Mouse (Mus musculus) frontal cortex, postnatal 14 days (tissue): ENCODE data around the gene Kcnmb3.
A peak's percentile ranks its signal among the peaks of the same experiment; 100 is the strongest.

Experiments used
- DNase-seq, 2 experiments: peaks; one replicate each; pipeline ENCODE4 v3.0.0; 2022; ENCODE audit warnings: low spot score in 2 of 2

The Kcnmb3 gene

DNA sequence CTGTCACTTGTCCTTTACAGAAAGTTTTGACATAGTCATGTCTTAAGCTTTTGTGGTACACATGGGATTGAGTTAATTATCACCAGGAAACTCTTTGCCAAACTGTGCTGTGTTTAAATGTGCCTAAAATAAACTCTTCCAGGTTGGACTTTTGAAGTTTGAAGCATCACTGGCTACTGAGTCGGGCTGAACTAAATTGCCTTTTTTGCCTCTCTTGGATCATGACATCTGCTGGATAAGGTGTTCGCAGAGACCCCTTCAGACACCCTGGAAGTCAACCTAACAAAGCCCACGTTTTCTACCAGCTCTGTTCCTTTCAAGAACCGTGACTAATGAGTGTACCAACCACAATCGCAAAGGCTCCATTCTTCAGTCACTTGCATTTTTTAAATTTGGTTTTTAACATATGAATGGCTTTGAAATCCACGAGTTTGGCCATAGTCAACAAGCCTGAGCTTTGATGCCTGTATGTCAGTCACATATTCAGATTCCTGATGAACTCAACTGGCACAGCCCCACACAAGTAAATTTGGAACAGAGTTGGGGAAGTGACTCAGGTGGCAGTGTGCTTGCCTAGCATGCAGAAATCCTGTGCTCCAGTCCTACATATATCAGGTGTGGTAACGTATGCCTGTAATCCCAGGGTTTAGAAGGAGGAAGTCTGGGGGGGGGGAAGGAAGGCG is 3.2 kb upstream of the Kcnmb3 start:
- no peak for DNase-seq

DNA sequence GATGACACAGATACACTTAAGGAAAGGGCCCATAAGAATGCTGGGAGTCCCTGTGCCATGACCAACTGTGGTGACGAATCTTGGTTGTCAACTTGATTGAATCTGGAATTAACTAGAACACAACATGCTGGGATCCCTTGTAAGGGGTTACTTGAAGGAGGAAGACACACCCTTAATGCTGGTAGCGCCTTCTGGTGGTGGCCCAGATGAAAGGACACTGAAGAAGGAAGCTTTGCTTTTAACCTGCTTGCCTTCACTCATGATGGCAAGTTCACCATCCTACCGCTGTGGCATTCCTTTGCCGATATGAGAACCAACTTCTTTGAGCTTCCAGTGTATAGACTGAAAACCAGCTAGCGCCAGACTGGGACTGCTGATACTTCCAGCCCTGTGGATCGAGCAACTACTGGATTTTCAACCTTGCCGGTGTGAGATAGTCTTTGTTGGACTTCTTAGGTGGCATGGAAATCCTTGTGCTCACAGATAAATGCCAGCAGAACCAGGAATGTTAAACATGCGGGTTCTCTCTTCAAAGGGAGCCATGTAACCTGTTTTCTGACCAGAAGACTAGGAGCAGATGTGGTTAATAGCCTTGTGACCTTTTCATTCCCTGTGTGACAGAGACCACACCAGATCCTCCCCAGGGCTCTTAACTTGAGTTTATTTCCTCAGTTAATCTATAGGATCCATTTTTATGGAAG is 2.5 kb upstream of the Kcnmb3 start:
- DNase-seq: no peak

DNA sequence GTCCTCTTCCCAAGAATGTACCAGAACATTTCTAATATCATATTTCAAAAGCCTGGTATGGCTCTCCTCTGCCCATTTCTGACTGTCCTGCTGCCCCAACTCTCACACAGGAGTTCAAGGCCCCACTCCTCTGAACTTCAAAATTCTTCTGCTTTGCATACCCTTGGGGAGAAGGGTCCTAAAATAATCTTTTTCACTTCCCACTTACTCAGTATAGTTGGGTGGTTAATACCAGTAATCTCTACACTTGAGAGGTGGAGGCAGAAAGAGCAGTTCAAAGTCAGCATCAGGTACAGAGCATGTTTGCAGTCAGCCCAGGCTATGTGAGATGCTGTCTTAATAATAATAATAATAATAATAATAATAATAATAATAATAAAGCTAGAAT is 1.1 kb downstream of the Kcnmb3 start:
- DNase-seq: no peak

DNA sequence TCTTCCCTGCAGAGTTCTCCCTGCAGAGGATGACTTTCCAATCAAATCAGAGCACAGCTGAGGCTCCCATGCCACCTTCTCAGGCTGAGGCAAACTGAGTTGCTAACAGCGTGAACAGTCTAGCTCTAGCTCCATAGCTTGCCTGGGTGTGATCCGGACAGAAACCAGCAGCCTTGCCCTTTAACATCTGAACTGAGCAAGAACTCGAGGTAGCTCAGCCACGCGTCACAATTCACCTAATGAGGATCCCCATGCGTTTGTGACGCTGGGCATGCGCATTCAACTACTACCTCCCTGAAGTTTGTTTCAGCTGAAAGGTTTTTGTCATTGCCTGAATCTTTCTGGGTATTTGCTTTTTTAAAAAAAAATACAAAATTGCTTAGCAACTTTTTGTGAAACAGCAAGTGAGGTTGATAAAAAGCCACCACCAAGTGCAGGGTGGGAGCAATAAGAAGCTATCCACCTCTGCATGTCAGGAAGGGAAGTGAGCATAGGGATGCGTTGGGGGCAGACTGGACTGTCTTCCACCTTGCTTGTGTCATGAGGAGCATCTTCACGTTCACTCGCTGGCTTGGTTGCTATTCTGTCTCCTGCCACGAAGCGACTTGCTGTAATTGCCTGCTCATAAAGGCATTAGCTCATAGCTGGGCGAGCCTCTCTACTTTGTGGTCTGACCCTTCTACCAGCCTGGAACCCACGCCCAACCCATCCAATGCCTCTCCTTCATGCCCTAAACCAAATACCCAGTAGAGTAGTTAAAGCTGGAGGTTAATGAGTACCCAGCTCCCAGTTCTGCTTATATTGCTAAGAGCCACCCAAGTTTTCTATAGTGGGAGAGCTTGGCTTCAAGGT is 1.7 kb downstream of the Kcnmb3 start:
- no peak for DNase-seq

DNA sequence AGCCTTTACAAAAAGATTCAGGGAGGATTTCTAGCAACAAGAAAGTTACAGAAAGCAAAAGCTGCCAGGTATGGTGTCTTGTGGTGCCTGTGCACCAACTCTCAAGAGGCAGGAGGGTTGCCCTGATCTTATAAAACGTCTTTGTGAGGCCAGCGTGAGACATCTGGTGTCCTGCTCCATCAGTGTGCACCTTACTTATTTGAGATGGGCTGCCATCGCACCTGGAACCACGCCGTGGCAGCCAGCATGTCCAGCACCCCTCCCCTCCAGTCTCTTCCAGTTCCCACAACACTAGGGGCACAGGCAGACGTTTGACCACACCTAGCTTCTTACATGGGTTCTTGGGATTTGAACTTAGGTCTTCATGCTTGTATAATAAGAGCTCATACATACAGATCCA is 3.9 kb downstream of the Kcnmb3 start:
- no peak for DNase-seq

DNA sequence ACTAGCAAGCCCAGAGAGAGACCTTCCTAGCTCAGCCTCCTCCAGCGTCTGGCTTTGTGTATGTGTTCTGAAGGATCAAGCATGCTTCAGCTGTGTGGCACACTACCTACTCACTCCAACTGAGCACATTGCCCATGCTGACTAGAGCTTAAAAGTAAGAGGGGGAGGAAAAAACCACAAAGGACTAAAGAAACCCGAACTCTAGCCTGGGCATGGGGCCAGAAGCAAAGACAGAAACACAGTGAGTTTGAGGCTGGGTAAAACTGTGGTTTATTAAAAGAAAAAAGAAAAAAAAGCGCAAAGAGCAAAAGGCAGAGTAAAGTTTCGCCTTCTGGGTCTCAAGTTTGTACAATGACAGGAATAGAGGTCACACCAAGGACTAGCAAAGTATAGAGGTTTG is 5.5 kb downstream of the Kcnmb3 start:
- no peak for DNase-seq

DNA sequence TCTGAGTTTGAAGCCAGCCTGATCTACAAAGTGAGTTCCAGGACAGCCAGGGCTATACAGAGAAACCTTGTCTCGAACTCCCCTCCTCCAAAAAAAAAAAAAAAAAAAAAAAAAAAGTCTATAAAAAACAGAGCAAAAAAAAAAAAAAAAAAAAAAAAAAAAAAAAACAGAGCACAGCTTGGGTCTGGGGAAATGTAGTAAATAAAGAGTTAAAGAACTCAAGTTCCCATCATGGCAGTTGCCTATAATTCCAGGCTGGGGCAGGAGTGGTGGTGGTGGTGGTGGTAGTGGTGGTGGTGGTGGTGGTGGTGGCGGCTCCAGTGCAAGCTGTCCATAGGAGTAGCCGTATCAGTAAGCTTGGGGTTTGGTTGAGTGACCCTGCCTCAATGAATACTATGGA is 9.0 kb downstream of the Kcnmb3 start:
- no peak for DNase-seq

DNA sequence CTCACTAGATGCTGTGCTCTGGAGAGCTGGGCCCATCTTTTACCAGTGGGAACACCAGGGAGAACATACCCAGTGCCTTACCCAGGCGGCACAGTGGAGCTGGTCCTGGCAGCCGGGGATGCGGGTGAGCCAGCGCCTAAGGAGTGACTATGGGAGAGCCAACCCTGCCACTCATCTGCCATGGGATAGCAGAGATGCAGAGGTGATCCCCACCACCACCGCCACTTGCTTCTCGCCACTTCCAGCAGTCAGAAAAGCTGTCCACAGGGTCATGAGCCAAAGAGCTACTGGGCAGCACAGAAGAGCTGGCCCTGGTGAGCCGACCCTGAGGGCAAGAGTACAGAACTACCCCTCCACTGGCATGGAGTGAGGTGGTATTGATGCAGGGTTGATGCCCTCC is 12.1 kb downstream of the Kcnmb3 start:
- no peak for DNase-seq

DNA sequence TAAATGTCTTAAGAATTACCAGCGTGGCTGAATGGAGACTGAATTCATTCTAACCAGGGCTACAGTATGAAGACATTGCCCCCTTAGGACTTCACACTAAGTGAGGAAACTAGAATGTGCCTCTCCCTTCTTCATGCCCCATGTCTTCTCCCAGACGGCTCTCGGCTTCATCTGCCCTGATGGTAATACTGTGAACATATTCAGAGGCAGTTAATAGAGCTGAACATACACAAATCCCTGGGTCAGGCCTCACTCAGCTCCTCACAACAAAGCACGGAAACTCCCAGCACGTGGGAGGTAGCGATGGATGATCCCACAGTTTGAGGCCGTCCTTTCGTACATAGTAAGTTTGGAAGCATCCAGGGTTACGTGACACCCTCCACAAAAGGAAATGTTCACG is 18.8 kb downstream of the Kcnmb3 start:
- no peak for DNase-seq

DNA sequence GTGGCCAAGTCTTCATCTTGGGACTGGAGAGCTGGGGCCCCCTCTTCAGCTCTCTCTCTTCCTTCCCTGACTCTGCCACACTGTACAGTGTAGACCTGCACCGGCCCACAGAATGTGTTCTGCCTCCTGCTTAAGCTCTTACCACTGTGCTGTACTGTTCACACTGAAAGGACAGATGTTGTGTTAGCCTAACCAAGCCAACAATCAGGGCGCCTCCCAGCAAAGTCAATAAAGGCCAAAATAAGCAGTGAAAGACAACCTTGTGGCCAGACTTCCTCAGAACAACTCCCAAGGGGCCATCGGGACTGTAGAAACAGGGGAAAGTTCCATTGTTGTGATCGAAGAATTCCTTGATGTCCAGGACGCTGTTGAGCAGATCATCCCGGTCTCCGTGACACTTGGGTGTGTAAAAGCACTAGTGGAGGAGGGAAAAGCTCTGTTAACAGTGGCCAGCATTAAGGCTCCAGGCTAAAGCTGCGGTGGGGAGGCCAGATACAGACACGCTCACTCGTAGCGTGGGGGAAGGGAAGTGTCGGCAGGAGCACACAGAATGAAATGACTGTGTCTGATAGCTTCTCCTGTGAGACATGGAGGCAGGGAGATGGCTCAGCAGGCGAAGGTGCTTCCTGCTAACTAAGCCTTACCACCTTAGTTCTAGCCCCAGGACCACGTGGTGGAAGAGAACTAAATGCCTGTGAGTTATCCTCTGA is 19.7 kb downstream of the Kcnmb3 start:
- no peak for DNase-seq

DNA sequence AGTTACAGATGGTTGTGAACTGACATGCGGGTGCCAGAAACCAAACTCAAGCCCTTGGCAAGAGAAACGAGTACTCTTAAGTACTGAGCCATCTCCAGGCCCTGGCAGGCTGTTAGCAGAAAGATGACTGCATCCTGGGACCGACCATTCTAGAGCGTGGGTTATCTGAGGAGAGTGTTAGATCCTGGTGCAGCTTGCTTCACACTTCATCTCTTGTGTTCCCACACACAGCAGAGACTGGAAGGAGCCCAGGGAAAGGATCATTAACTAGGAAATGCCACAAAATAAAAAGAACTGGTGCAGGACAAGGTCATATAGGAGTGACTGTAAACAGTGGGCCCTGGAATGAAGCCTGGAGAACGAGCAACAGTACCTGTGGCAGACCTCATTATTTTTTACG is 20.9 kb downstream of the Kcnmb3 start:
- peak; percentile 14 to 23 for DNase-seq

DNA sequence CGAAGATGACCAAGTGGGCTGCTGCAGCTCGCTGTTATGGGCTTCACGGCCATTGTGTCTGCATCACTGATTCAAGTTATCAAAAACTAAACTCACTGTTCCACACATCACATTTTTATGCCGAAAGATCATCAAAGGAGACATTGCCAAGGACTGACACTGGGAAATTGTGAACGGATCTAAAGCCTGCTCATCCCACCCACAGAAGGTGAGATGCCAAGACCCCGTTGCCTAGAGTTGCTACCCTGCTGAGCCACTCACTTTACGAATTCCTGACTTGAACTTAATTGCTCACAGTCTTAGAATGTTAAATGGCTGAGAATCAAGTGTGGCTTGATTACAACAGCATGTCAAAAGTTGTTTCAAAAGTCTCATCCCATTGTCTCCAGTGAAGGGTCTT is 21.6 kb downstream of the Kcnmb3 start:
- no peak for DNase-seq

DNA sequence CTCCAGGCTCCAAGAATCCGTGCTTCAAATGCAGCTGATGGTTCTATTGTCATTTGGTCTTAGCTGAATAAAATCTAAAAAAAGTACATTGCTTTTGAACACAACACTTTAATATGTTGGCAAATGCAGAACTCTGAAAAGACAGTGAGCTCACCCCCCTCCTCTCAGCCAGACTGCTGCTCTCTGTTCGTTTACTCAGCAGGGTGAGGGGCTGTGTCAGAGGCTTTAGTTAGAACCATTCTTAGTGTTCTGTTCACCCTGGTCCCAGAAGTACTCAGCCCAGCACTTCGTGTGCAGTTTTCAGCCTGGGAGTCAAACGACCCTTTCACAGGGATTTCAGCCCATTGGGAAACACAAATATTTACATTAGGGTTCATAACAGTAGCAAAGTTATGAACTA is 23.6 kb downstream of the Kcnmb3 start:
- DNase-seq: no peak

DNA sequence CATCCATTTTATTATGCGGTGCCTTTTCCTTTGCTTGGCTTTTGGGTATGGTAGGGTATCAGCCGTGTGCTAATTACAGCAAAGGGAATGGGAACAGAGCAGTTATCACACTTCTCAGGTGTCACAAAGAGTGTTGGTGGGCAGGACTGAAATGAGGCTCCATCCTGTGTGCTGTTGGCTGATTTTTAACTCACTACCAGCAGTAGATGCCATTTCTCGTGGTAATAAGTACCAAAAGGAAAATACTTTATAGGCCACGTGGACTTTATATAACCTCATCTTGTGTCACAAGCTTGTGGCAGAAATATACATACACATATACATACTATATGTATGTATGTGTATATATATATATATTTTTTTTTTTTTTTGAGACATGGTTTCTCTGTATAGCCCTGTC is 24.7 kb downstream of the Kcnmb3 start:
- DNase-seq: no peak

DNA sequence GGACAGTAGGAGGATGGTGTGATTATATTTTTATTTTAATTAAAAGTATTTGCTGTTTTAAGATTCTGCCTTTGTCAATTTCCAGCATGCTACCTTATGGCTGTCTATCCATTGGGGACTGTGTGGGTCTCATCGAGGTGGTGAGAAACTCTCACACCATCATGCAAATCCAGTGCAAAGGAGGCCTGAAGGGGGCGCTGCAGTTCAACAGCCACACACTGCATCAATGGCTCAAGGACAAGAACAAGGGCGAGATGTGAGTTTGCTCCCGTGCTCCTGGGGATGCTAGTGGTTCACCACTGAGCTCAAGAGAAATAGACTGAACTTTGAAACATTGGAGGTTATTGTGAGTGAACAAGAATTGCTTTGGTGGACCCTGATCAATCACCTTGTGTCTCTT is 32.3 kb downstream of the Kcnmb3 start:
- DNase-seq: no peak

DNA sequence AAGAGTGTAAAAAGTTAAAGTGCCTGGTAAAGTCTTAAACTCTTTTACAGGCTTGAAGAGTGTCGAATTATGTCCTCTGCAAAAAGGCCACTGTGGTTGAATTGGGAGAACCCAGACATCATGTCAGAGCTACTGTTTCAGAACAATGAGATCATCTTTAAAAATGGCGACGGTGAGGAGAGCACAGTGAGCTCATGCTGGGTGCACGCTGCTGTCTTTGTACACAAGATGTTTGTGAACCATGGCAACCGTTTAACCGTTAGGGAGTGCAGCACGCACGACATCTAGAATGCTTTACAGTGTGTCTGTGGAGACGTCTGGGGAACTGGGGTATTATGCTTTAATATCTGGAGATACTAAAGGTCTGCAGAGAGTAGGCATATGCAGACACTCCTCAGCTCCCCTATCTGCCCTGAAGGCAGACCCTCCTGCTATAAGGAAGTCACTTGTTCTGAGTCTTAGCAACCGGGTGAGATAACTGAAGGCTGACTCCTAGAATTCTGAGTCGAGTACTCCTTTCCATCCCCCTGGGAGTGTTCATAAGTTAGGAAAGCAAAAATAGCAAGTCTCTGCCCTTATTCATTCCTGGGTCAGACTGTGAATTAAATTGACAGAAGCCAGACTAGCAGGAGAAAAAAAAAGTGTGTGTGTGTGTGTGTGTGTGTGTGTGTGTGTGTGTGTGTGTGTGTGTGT is 37.6 kb downstream of the Kcnmb3 start:
- no peak for DNase-seq

DNA sequence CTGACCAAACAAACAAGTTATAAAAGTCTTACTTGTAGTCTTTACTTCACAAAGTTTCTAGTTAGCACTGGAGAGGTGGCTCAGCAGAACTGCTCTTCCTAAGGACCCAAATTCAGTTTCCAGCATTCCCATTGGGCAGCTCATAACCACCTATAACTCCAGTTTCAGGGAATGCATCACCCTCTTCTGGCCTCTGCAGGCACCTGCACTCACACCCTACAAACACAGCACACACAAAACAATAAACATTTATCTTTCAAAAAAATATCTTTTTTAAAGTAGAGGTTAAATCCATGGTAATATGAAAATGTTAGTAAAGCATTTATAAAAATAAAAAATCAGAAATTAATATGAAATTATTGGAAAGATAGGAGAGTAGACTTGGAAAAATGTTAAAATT is 50.3 kb downstream of the Kcnmb3 start:
- DNase-seq: no peak

DNA sequence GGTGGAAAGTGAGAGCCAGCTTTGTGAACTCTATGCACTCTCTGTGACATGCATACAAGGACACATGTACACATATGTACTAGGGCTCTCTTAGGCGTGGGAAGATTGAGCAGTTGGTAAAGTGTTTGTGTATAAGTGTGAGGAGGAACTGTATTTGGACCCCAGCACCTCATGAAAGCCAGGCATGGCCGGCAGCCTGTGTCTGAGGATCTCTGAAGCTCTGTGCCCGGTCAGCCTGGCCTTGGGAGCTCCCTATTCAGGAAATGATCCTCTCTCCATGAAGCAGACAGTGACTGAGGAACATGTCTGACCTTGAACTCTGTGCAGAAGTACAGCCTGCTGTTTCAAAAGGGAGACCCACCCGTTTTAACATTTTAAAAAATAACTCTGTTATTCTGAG is 53.3 kb downstream of the Kcnmb3 start:
- no peak for DNase-seq

DNA sequence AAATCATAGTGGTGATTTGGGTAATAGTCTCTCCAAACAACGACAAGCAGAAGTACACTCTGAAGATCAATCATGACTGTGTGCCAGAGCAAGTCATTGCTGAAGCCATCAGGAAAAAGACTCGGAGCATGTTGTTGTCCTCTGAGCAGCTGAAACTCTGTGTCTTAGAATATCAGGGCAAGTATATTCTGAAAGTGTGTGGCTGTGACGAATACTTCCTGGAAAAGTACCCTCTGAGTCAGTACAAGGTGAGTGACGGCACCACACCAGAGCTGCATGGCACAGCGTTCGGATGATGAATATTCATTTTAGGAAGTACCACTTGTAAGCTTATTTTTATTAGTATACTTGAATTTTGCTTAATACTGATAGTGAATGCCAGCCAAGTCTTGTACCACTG is 54.2 kb downstream of the Kcnmb3 start:
- DNase-seq: no peak

DNA sequence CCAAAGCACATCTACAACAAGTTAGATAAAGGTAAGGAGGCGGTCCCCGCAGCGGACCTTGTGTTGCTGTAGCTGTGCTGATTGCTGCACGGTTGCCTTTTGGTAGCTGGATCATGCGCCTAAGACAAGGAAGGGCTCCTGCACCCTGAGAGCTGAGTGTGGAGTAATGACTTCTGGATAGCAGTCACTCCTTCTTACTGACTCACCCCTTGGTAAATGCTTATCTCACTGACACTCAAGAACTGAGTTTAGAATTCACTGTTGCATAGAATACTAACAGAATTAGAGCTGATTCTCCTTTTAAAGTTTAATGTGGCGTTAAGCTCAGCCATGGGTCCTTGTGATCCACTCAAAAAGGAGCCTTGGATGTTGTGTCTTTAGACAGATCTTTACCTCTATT is 54.7 kb downstream of the Kcnmb3 start:
- no peak for DNase-seq

DNA sequence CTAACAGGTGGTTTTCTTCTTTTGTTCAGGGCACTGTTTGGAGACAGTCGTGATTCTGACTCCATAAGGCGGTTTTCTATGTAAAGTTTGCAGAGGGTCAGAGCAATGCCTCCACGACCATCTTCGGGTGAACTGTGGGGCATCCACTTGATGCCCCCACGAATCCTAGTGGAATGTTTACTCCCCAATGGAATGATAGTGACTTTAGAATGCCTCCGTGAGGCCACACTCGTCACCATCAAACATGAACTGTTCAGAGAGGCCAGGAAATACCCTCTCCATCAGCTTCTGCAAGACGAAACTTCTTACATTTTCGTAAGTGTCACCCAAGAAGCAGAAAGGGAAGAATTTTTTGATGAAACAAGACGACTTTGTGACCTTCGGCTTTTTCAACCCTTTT is 55.9 kb downstream of the Kcnmb3 start:
- no peak for DNase-seq

DNA sequence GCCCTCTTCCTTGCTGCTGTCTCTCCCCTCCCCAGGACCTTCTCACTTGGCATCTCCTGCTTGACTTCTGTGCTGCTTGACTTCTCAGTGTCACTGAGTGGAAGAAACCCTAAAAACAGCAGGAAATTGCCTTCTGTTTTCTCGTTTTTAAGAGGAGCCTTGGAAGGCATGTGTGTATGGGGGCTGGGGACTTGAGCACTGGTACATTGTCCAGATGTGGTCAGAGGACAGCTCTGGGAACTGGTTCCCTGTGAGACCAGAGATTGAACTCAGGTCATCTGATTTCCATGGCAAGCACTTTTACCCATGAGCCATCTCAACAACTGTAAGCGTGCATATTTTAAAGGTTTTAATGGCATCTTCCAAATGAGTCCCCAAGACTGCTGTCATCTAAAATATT is 58.0 kb downstream of the Kcnmb3 start:
- no peak for DNase-seq
